Mouse (Mus musculus) urinary bladder, postnatal 25 days (tissue): ENCODE data around the gene Fam129a.

ENCODE experiments used
- DNase-seq: peaks from one replicate; pipeline ENCODE4 v3.0.0; 2022; ENCODE audit warnings: low spot score

The Fam129a gene

GRCm38 (mm10) chr1:151570981-151571837 is at the start of gene Fam129a:
TSS of gene Fam129a (plus strand) at chr1:151571186.
- DNase-seq, result peak; percentile 55

GRCm38 (mm10) chr1:151526701-151527100 is 44.3 kb upstream of the Fam129a start:
- no peak for DNase-seq

GRCm38 (mm10) chr1:151543796-151544477 is 27.0 kb upstream of the Fam129a start:
- DNase-seq, result no peak

- DNase-seq, result no peak
These were observed 26.4 kb upstream of the Fam129a start for GRCm38 (mm10) chr1:151544581-151544980.

GRCm38 (mm10) chr1:151545571-151545970 is 25.4 kb upstream of the Fam129a start:
- no peak for DNase-seq

GRCm38 (mm10) chr1:151548896-151549610 is 21.9 kb upstream of the Fam129a start:
- peak; percentile 6 for DNase-seq

GRCm38 (mm10) chr1:151549794-151550193 is 21.2 kb upstream of the Fam129a start:
- DNase-seq, result no peak

GRCm38 (mm10) chr1:151550587-151551479 is 20.2 kb upstream of the Fam129a start:
- no peak for DNase-seq

- DNase-seq, result no peak
These were observed 10.4 kb upstream of the Fam129a start for GRCm38 (mm10) chr1:151560536-151560935.

- DNase-seq, result no peak
These were observed 7.6 kb upstream of the Fam129a start for GRCm38 (mm10) chr1:151563401-151563800.

GRCm38 (mm10) chr1:151563893-151564292 is 7.1 kb upstream of the Fam129a start:
- DNase-seq, result no peak

GRCm38 (mm10) chr1:151564377-151564776 is 6.6 kb upstream of the Fam129a start:
- DNase-seq, result peak; percentile 86

- DNase-seq, result no peak
These were observed 2.3 kb upstream of the Fam129a start for GRCm38 (mm10) chr1:151568682-151569081.

GRCm38 (mm10) chr1:151571838-151572578 is 1.0 kb downstream of the Fam129a start:
- DNase-seq, result no peak

- no peak for DNase-seq
These were observed 1.8 kb downstream of the Fam129a start for GRCm38 (mm10) chr1:151572601-151573320.

- DNase-seq, result no peak
These were observed 9.4 kb downstream of the Fam129a start for GRCm38 (mm10) chr1:151580200-151580982.

- no peak for DNase-seq
These were observed 10.5 kb downstream of the Fam129a start for GRCm38 (mm10) chr1:151581454-151581853.

GRCm38 (mm10) chr1:151581977-151582376 is 11.0 kb downstream of the Fam129a start:
- DNase-seq, result no peak

- DNase-seq, result no peak
These were observed 12.6 kb downstream of the Fam129a start for GRCm38 (mm10) chr1:151583457-151584181.
